Mouse (Mus musculus): ENCODE results near the gene Cpn1. TPM values are rescaled to one million over a fixed set of nuclear protein-coding genes. Genes with fewer than 3 reads are reported as not detected.

Gene Cpn1
- total RNA-seq (2018; cell fraction: chromatin; rRNA removed) = under 1 TPM in 2 of 26 experiments, not detected in 24; 0.33 to 0.38 TPM
- under 1 TPM in 18 of 26 experiments, not detected in 8; 0.05 to 0.31 (median 0.15) TPM for total RNA-seq (2018; cell fraction: cytosol; rRNA removed)
- under 1 TPM in 2 of 26 experiments, not detected in 24; 0.21 to 0.28 TPM for total RNA-seq (2018; cell fraction: nucleus; rRNA removed)
- 0.11 TPM in 1 of 3 replicates, not detected in the others for polyA plus RNA-seq (2018)

- H3K27ac ChIP-seq = no peak within 1 kb of the TSS
- 32% methylated on average over 30 of the region's 30 CpGs for WGBS (ENCODE audit: missing documents)
- H3K36me3 ChIP-seq (ENCODE audit: inconsistent target) = no peaks in the 10 kb centered on the region
- H3K79me2 ChIP-seq (ENCODE audit: inconsistent target) = no peaks in the 10 kb centered on the region
- H3K4me3 ChIP-seq (ENCODE audit: inconsistent target) = no peak within 1 kb of the TSS
These were observed at the start of gene Cpn1 for GRCm38 (mm10) chr19:43986069-43986794. Gene Cpn1 (minus strand): TSS chr19:43986556.

DNA sequence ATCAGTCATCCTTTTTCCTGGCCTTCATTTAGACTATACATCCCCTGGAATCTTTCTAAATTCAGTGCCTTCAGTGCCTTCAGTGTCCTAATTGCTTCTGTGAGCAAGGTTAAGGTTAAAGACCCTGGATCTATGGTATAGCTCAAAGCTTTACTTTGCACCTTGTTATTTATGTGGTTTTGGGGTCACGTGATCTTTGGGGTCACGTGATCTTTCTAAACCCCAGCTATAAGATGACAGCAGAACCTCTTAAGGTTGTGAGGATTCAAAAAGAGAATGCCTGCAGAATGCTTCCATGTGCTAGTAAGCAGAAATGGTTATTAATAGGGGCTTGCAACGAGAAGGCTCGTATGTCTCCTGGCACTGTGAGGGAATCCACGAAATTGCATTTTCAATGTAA is 47.0 kb upstream of the Cpn1 start:
- Histone ChIP-seq H3K4me3 (ENCODE audit: inconsistent target) (no peak overlapping the region), H3K27ac (no peak overlapping the region), H3K36me3 (ENCODE audit: inconsistent target) (peaks cover 19% of the 10 kb centered on the region), H3K79me2 (ENCODE audit: inconsistent target) (no peaks in the 10 kb centered on the region)
- 93% methylated on average over 5 of the region's 5 CpGs for WGBS (ENCODE audit: missing documents)

DNA sequence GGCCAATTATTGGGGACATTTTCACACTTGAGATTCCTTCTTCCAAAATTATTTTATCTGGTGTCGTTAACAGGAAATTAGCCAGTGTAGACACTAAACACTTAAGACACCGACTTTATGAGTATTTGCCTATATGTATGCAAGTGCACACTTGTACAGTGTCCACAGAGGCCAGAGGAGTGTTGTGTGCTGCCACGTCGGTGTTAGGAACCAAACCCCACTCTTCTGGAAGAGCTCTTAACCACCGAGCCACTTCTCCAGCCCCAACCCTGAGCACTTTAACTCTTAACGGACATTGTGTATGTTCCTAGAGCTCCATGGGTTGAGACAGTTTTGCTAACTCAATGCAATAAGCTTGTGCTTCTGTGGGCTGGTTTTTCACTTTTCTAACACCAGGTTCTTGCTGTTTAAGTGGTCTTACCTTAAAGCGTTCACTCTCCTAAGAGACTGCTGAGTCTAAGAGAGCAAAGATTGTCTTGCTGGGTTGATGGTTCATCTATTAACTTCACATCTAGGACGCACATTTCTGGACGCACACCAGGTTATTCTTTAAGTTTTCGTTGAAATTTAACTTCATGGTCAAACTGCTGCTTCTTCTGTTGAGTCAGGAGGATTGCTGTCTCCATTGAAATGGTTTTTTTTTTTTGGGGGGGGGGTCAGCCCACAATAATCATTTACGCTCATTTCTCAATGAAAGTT is 45.8 kb upstream of the Cpn1 start:
- no peaks in the 10 kb centered on the region for H3K79me2 ChIP-seq (ENCODE audit: inconsistent target)
- WGBS (ENCODE audit: missing documents) = 94% methylated on average over 11 of the region's 11 CpGs
- peaks cover 9% of the 10 kb centered on the region; the same call in 1 of the 2 replicates for H3K36me3 ChIP-seq (ENCODE audit: inconsistent target)
- H3K27ac ChIP-seq = no peak overlapping the region
- no peak overlapping the region for H3K4me3 ChIP-seq (ENCODE audit: inconsistent target)

DNA sequence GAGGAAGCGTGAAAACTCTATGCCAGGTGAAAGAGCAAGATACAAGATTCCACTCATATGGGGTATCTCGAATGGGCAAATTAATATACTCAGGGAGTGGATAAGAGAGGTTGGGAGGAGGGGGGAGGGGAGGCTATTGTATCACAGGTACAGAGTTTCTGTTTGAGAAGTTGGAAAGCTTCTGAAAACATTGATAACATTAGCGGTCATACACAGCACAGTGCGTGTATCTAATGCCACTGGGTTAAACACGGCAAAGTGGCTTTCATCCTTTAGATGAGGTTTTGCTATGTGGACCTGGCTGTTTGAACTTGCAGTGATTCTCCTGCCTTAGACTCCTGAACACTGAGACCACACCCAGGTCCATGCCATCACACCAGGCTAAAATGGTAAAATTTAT is 43.7 kb upstream of the Cpn1 start:
- Histone ChIP-seq H3K4me3 (ENCODE audit: inconsistent target) (no peak overlapping the region), H3K27ac (no peak overlapping the region), H3K36me3 (ENCODE audit: inconsistent target) (no peaks in the 10 kb centered on the region), H3K79me2 (ENCODE audit: inconsistent target) (no peaks in the 10 kb centered on the region)
- 95% methylated on average over 5 of the region's 5 CpGs for WGBS (ENCODE audit: missing documents)

DNA sequence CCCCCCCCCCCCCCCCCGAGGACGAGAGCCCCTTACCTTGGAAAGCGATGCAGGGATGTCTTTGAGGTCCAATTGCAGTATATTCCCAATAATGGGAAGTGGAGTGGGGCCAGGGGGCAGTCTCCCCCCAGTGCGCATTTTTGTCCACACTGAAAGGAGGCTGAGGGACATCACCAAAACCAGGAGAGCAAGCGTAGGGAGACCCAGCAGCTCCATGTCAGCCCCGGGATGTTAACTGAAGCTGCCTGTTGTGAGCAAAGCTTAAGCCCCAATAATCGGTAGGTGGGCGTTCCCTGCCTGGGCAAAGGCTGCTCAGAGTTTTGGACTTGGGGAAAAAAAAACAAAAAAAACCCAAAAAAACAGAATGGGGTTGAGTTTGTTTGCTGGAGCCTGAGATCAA is 42.6 kb upstream of the Cpn1 start, which contains the start of gene Cyp2c23:
Cyp2c23 (minus strand) TSS at position 237 of the 400 bp plus-strand sequence.
- Histone ChIP-seq H3K4me3 (ENCODE audit: inconsistent target) (no peak within 1 kb of the TSS), H3K36me3 (ENCODE audit: inconsistent target) (no peaks in the 10 kb centered on the region), H3K79me2 (ENCODE audit: inconsistent target) (no peaks in the 10 kb centered on the region), H3K27ac (no peak within 1 kb of the TSS)
- WGBS (ENCODE audit: missing documents) = 94% methylated on average over 5 of the region's 8 CpGs

- no peak overlapping the region for H3K4me3 ChIP-seq (ENCODE audit: inconsistent target)
- H3K79me2 ChIP-seq (ENCODE audit: inconsistent target) = no peaks in the 10 kb centered on the region
- H3K27ac ChIP-seq = no peak overlapping the region
- no peaks in the 10 kb centered on the region for H3K36me3 ChIP-seq (ENCODE audit: inconsistent target)
- WGBS (ENCODE audit: missing documents) = 82% methylated on average over 8 of the region's 8 CpGs
These were observed 40.7 kb upstream of the Cpn1 start for GRCm38 (mm10) chr19:44026956-44027530.

GRCm38 (mm10) chr19:44024921-44025585 is 38.7 kb upstream of the Cpn1 start:
- Histone ChIP-seq H3K4me3 (ENCODE audit: inconsistent target) (no peak overlapping the region), H3K79me2 (ENCODE audit: inconsistent target) (no peaks in the 10 kb centered on the region), H3K36me3 (ENCODE audit: inconsistent target) (no peaks in the 10 kb centered on the region), H3K27ac (no peak overlapping the region)
- 93% methylated on average over 13 of the region's 13 CpGs for WGBS (ENCODE audit: missing documents)

GRCm38 (mm10) chr19:44023066-44023465 is 36.7 kb upstream of the Cpn1 start:
- 72% methylated on average over 5 of the region's 5 CpGs for WGBS (ENCODE audit: missing documents)
- H3K36me3 ChIP-seq (ENCODE audit: inconsistent target) = no peaks in the 10 kb centered on the region
- H3K27ac ChIP-seq = no peak overlapping the region
- no peaks in the 10 kb centered on the region for H3K79me2 ChIP-seq (ENCODE audit: inconsistent target)
- H3K4me3 ChIP-seq (ENCODE audit: inconsistent target) = no peak overlapping the region

DNA sequence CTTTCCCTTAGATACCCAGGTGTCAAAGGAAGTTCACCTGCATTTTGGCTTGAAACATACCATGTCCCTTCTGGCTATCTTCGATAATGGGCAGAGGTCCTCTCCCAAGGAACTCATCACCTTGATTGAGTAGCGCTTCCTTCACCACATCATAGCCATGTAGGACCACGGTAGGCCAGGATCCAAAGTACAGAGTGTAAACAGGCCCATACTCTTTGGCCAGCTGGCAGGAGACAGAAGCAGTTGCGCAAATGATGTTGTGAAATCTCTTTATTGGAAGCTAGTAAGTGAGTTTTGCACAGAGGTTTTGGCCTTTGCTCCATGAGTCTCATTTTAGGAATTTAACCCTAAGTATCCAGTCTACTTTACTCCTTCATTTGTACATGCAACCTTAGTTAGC is 35.1 kb upstream of the Cpn1 start:
- H3K27ac ChIP-seq = no peak overlapping the region
- H3K36me3 ChIP-seq (ENCODE audit: inconsistent target) = no peaks in the 10 kb centered on the region
- H3K79me2 ChIP-seq (ENCODE audit: inconsistent target) = no peaks in the 10 kb centered on the region
- WGBS (ENCODE audit: missing documents) = 68% methylated on average over 4 of the region's 4 CpGs
- no peak overlapping the region for H3K4me3 ChIP-seq (ENCODE audit: inconsistent target)

DNA sequence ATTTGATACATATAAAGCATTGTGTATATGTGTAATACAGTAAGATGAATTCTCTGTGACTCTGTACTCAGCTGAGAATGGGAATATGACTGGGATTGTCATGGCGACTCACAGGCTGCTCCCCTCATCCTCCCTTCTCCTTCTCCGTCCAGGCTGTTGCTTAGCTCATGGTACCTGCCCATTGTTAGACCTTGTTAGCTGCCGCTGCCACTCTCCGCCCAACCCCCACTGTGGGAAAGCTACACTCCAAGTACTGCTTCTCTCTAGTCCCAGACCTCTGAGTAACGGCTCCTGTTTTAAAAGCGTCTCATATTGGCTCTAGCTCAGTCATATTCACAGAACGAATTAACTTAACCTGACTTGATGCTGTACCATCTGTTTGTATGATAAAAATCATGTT is 33.4 kb upstream of the Cpn1 start:
- no peaks in the 10 kb centered on the region for H3K79me2 ChIP-seq (ENCODE audit: inconsistent target)
- no peak overlapping the region for H3K27ac ChIP-seq
- H3K36me3 ChIP-seq (ENCODE audit: inconsistent target) = no peaks in the 10 kb centered on the region
- 88% methylated on average over 7 of the region's 7 CpGs for WGBS (ENCODE audit: missing documents)
- no peak overlapping the region for H3K4me3 ChIP-seq (ENCODE audit: inconsistent target)

DNA sequence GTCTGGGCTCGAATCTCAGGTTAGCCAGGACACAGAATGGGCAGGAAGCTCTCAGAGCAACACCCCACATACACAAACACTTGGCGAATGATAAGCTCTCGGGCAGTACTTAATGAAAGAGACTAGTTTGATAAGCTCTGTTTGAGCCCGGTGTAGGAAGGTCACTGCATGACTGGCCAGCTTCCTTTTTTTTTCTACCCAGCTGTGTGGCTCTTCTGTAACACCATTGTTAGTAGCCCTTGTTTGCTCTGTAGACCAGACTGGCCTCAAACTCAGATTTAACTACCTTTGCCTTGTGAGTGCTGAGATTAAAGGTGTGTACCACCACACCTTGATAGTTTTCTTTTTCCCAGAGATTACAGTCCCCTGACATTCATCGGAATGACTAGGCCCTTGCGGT is 27.5 kb upstream of the Cpn1 start:
- Histone ChIP-seq H3K79me2 (ENCODE audit: inconsistent target) (no peaks in the 10 kb centered on the region), H3K27ac (no peak overlapping the region), H3K36me3 (ENCODE audit: inconsistent target) (no peaks in the 10 kb centered on the region), H3K4me3 (ENCODE audit: inconsistent target) (no peak overlapping the region)
- WGBS (ENCODE audit: missing documents) = 91% methylated on average over 6 of the region's 6 CpGs

GRCm38 (mm10) chr19:44008784-44009183 is 22.4 kb upstream of the Cpn1 start:
- WGBS (ENCODE audit: missing documents) = 32% methylated on average over 13 of the region's 15 CpGs
- Histone ChIP-seq H3K27ac (peak overlapping the region; percentile 42), H3K36me3 (ENCODE audit: inconsistent target) (no peaks in the 10 kb centered on the region), H3K79me2 (ENCODE audit: inconsistent target) (no peaks in the 10 kb centered on the region), H3K4me3 (ENCODE audit: inconsistent target) (no peak overlapping the region)

- WGBS (ENCODE audit: missing documents) = 91% methylated on average over 12 of the region's 12 CpGs
- Histone ChIP-seq H3K79me2 (ENCODE audit: inconsistent target) (no peaks in the 10 kb centered on the region), H3K36me3 (ENCODE audit: inconsistent target) (no peaks in the 10 kb centered on the region), H3K4me3 (ENCODE audit: inconsistent target) (no peak overlapping the region), H3K27ac (no peak overlapping the region)
These were observed 20.8 kb upstream of the Cpn1 start for GRCm38 (mm10) chr19:44007186-44007585.

GRCm38 (mm10) chr19:44005025-44005424 is 18.7 kb upstream of the Cpn1 start:
- Histone ChIP-seq H3K27ac (no peak overlapping the region), H3K36me3 (ENCODE audit: inconsistent target) (no peaks in the 10 kb centered on the region), H3K4me3 (ENCODE audit: inconsistent target) (no peak overlapping the region), H3K79me2 (ENCODE audit: inconsistent target) (no peaks in the 10 kb centered on the region)
- WGBS (ENCODE audit: missing documents) = 85% methylated on average over 4 of the region's 4 CpGs

Data from macrophage (primary cell).